Mouse (Mus musculus) erythroblast, embryonic 14.5 days (primary cell): ENCODE measurements around the gene Naip1. TPM values are rescaled to one million over a fixed set of nuclear protein-coding genes. Genes with fewer than 3 reads are reported as not detected.
"Not testable (repeated sequence)": the region's sequence is repeated elsewhere in the genome, so short reads cannot be mapped to it uniquely, and the experiment has no call there.

Experiments
- H3K27me3 ChIP-seq: 2 replicates; pipeline ENCODE4 v1.6.1; 2012; ENCODE audit warnings: inconsistent platforms; ENCODE audit not compliant: control insufficient read depth
- H3K36me3 ChIP-seq: 2 replicates; pipeline ENCODE4 v1.6.1; 2012; ENCODE audit warnings: mild to moderate bottlenecking, inconsistent platforms; ENCODE audit not compliant: control insufficient read depth
- H3K4me1 ChIP-seq: 2 replicates; pipeline ENCODE4 v1.6.1; 2012; ENCODE audit warnings: inconsistent platforms; ENCODE audit not compliant: control insufficient read depth
- H3K4me3 ChIP-seq: replicated peaks from 2 replicates; pipeline ENCODE3; 2012; ENCODE audit warnings: moderate library complexity, mild to moderate bottlenecking, inconsistent platforms
- H3K9me3 ChIP-seq: 2 replicates; pipeline ENCODE4 v1.6.1; 2012; ENCODE audit warnings: low read length, inconsistent platforms, mixed read lengths; ENCODE audit not compliant: control insufficient read depth
- GATA1 ChIP-seq: IDR thresholded peaks from 2 replicates; pipeline ENCODE4 v1.6.1; 2012; ENCODE audit warnings: low read length, inconsistent platforms, mixed read lengths
- TAL1 ChIP-seq: IDR thresholded peaks from 3 replicates; pipeline ENCODE4 v1.6.1; 2012; ENCODE audit warnings: low read length, inconsistent platforms, mixed read lengths
- polyA plus RNA-seq: library from polyadenylated mRNA; stranded (reverse); fragments of >175 nt; gene quantifications from 2 replicates; pipeline ENCODE4 v1.2.3, GENCODE M21; 2012

Naip1 gene
- polyA plus RNA-seq, 1 experiment, result not detected

- TF ChIP-seq GATA1 (peak; percentile 43; the same call in 1 of the 2 replicates), TAL1 (no peak)
- H3K9me3 ChIP-seq, result no peaks in the 10 kb centered on the region
- H3K27me3 ChIP-seq, result no peaks in the 10 kb centered on the region
- peaks cover 47% of the 10 kb centered on the region for H3K36me3 ChIP-seq
- no peak overlapping the region for H3K4me3 ChIP-seq
- peaks cover 18% of the 10 kb centered on the region for H3K4me1 ChIP-seq
Measured at GRCm38 (mm10) chr13:100463527-100464222, 11.0 kb upstream of the Naip1 start.

GRCm38 (mm10) chr13:100461336-100461735 is 8.7 kb upstream of the Naip1 start:
- H3K4me3 ChIP-seq, result no peak overlapping the region

GRCm38 (mm10) chr13:100449495-100449894 is 3.2 kb downstream of the Naip1 start:
- Histone ChIP-seq H3K27me3 (no peaks in the 10 kb centered on the region), H3K4me1 (no peaks in the 10 kb centered on the region), H3K9me3 (no peaks in the 10 kb centered on the region), H3K4me3 (no peak overlapping the region), H3K36me3 (no peaks in the 10 kb centered on the region)
- TF ChIP-seq GATA1 (no peak), TAL1 (no peak)

More at GRCm38 (mm10) chr13:100461336-100461735, 8.7 kb upstream of the Naip1 start:
- no peak for TF ChIP-seq TAL1
- TF ChIP-seq GATA1, result no peak
- peaks cover 32% of the 10 kb centered on the region for H3K36me3 ChIP-seq
- no peaks in the 10 kb centered on the region for H3K27me3 ChIP-seq
- no peaks in the 10 kb centered on the region for H3K9me3 ChIP-seq
- peaks cover 18% of the 10 kb centered on the region for H3K4me1 ChIP-seq

- TF ChIP-seq TAL1 (no peak), GATA1 (no peak)
- H3K27me3 ChIP-seq, result no peaks in the 10 kb centered on the region
Measured at GRCm38 (mm10) chr13:100440116-100440515, 12.6 kb downstream of the Naip1 start.

GRCm38 (mm10) chr13:100438701-100439100 is 14.0 kb downstream of the Naip1 start:
- no peak overlapping the region for H3K4me3 ChIP-seq
- no peaks in the 10 kb centered on the region for H3K36me3 ChIP-seq
- H3K4me1 ChIP-seq, result no peaks in the 10 kb centered on the region
- no peaks in the 10 kb centered on the region for H3K27me3 ChIP-seq
- TF ChIP-seq TAL1 (no peak), GATA1 (no peak)
- no peaks in the 10 kb centered on the region for H3K9me3 ChIP-seq

More at GRCm38 (mm10) chr13:100440116-100440515, 12.6 kb downstream of the Naip1 start:
- Histone ChIP-seq H3K4me3 (no peak overlapping the region), H3K9me3 (no peaks in the 10 kb centered on the region), H3K36me3 (no peaks in the 10 kb centered on the region), H3K4me1 (no peaks in the 10 kb centered on the region)

GRCm38 (mm10) chr13:100437322-100437825 is 15.3 kb downstream of the Naip1 start:
- Histone ChIP-seq H3K36me3 (no peaks in the 10 kb centered on the region), H3K27me3 (no peaks in the 10 kb centered on the region), H3K9me3 (no peaks in the 10 kb centered on the region), H3K4me1 (no peaks in the 10 kb centered on the region), H3K4me3 (no peak overlapping the region)
- TF ChIP-seq GATA1 (no peak), TAL1 (no peak)

- not testable (repeated sequence) for H3K27me3 ChIP-seq, H3K4me1 ChIP-seq, H3K9me3 ChIP-seq, H3K36me3 ChIP-seq, H3K4me3 ChIP-seq
Measured at GRCm38 (mm10) chr13:100436556-100437163, 16.0 kb downstream of the Naip1 start.

GRCm38 (mm10) chr13:100419958-100420357 is 32.7 kb downstream of the Naip1 start:
- H3K36me3 ChIP-seq, H3K4me1 ChIP-seq, H3K4me3 ChIP-seq, H3K27me3 ChIP-seq: not testable (repeated sequence)
- peaks cover 24% of the 10 kb centered on the region for H3K9me3 ChIP-seq

- H3K9me3 ChIP-seq, result peaks cover 23% of the 10 kb centered on the region
- H3K4me1 ChIP-seq, result no peaks in the 10 kb centered on the region
- no peaks in the 10 kb centered on the region for H3K27me3 ChIP-seq
- no peaks in the 10 kb centered on the region for H3K36me3 ChIP-seq
- no peak overlapping the region for H3K4me3 ChIP-seq
- no peak for TF ChIP-seq GATA1
- no peak for TF ChIP-seq TAL1
Measured at GRCm38 (mm10) chr13:100414428-100414827, 38.2 kb downstream of the Naip1 start.

- Histone ChIP-seq H3K4me1 (no peaks in the 10 kb centered on the region), H3K36me3 (no peaks in the 10 kb centered on the region), H3K4me3 (no peak overlapping the region), H3K27me3 (no peaks in the 10 kb centered on the region), H3K9me3 (peaks cover 9% of the 10 kb centered on the region)
- no peak for TF ChIP-seq GATA1
- no peak for TF ChIP-seq TAL1
Measured at GRCm38 (mm10) chr13:100409825-100410224, 42.8 kb downstream of the Naip1 start.
